Mouse (Mus musculus) heart, adult 2 months (tissue): ENCODE data around the gene Slc16a12. TPM values are rescaled to one million over a fixed set of nuclear protein-coding genes. Genes with fewer than 3 reads are reported as not detected.

ENCODE experiments used
- DNase-seq, 2 experiments: peaks; one replicate each; pipeline ENCODE4 v3.0.0; 2021
- H3K27ac ChIP-seq: fragments of 200-600 bp; 2 replicates; pipeline ENCODE4 v1.8.1; 2022
- H3K27me3 ChIP-seq: fragments of 200-500 bp; 2 replicates; pipeline ENCODE4 v1.6.1; 2012; ENCODE audit warnings: mild to moderate bottlenecking, low read length, inconsistent platforms, mixed read lengths; ENCODE audit not compliant: control insufficient read depth, insufficient read depth
- H3K36me3 ChIP-seq: fragments of 200-500 bp; 2 replicates; pipeline ENCODE4 v1.6.1; 2012; ENCODE audit warnings: low read length, inconsistent platforms; ENCODE audit not compliant: control insufficient read depth, insufficient read depth
- H3K4me1 ChIP-seq: fragments of 200-500 bp; 2 replicates; pipeline ENCODE4 v1.6.1; 2011; ENCODE audit warnings: low read length; ENCODE audit not compliant: control insufficient read depth, insufficient read depth
- H3K4me3 ChIP-seq: fragments of 200-600 bp; 2 replicates; pipeline ENCODE4 v1.8.1; 2022
- H3K79me2 ChIP-seq: fragments of 200-500 bp; replicated peaks from 2 replicates; pipeline ENCODE4 v1.6.1; 2012; ENCODE audit warnings: mild to moderate bottlenecking, inconsistent platforms, low read length, moderate library complexity, mixed read lengths; ENCODE audit not compliant: control insufficient read depth, insufficient read depth
- H3K9ac ChIP-seq: fragments of 200-500 bp; 2 replicates; pipeline ENCODE4 v1.6.1; 2012; ENCODE audit warnings: low read depth, mild to moderate bottlenecking, control low read depth, inconsistent platforms, low read length, mixed read lengths
- CTCF ChIP-seq: fragments of 200-600 bp; IDR thresholded peaks from 2 replicates; pipeline ENCODE4 v1.8.1; 2022; ENCODE audit warnings: antibody characterized with exemption, mild to moderate bottlenecking, moderate library complexity
- EP300 ChIP-seq: fragments of 200-500 bp; IDR thresholded peaks from 2 replicates; pipeline ENCODE4 v1.6.1; 2011; ENCODE audit warnings: low read depth, low read length, control low read depth; ENCODE audit not compliant: insufficient read depth
- POLR2A ChIP-seq: fragments of 200-500 bp; IDR thresholded peaks from 2 replicates; pipeline ENCODE4 v1.6.1; 2011; ENCODE audit warnings: mild to moderate bottlenecking, low read depth, low read length, control low read depth; ENCODE audit not compliant: insufficient read depth
- WGBS: fragments of 180-500 bp; shearing (Covaris S2); methylation state at CpG from one replicate; pipeline ENCODE4 v1.1.7; 2018; 5-methylcytosine and 5-hydroxymethylcytosine counted together
- intact Hi-C: fragments of 180-260 bp; cut with DNase I; formaldehyde crosslinking; loops from one replicate; pipeline ENCODE4 v1.15.1; 2025
- polyA plus RNA-seq: library from polyadenylated mRNA; depleted of rRNA; stranded (reverse); fragments of >200 nt; gene quantifications from 2 replicates; pipeline ENCODE4 v1.2.3, GENCODE M21; 2012
- total RNA-seq, 2 experiments: library from RNA; stranded (reverse); gene quantifications; 2 replicates each; pipeline ENCODE4 v1.2.3; 2021

The Slc16a12 gene
- total and polyA plus RNA-seq, 3 experiments = 1.7 to 2.7 (median 2.0) TPM

GRCm38 (mm10) chr19:34640623-34641022, 106.5 kb downstream of the Slc16a12 start, which contains the start of the genes Ifit1bl2 and Ifit1:
Ifit1bl2 (minus strand) TSS chr19:34640743.
Ifit1 (plus strand) TSS chr19:34640871.
- Histone ChIP-seq H3K4me3 (peak within 1 kb of the TSS; percentile 45), H3K27ac (peak within 1 kb of the TSS; percentile 60), H3K4me1 (peaks cover 6% of the 10 kb centered on the region), H3K79me2 (peaks cover 1% of the 10 kb centered on the region; the same call in 1 of the 2 replicates), H3K36me3 (peaks cover 14% of the 10 kb centered on the region), H3K9ac (peak within 1 kb of the TSS; percentile 77), H3K27me3 (no peaks in the 10 kb centered on the region)
- intact Hi-C loops = no loop called here
- 11% methylated on average over 4 of the region's 4 CpGs for WGBS
- TF ChIP-seq POLR2A (peak; percentile 73), CTCF (0 out of 2 replicates have a peak, but pooled peaks have one; percentile 19), EP300 (0 out of 2 replicates have a peak, but pooled peaks have one; percentile 23)
- DNase-seq = peak; percentile 30 to 37

GRCm38 (mm10) chr19:34636933-34637557, 110.0 kb downstream of the Slc16a12 start:
- 9% methylated on average over 3 of the region's 3 CpGs for WGBS

GRCm38 (mm10) chr19:34633484-34633883, 113.6 kb downstream of the Slc16a12 start:
- no peaks in the 10 kb centered on the region for H3K27me3 ChIP-seq
- no peak overlapping the region for H3K4me3 ChIP-seq
- intact Hi-C loops = no loop called here
- peaks cover 1% of the 10 kb centered on the region; the same call in 1 of the 2 replicates for H3K4me1 ChIP-seq
- no peak for TF ChIP-seq POLR2A
- no peak for TF ChIP-seq EP300
- TF ChIP-seq CTCF = no peak
- WGBS = 33% methylated on average over 2 of the region's 2 CpGs
- H3K9ac ChIP-seq = no peak overlapping the region
- no peak for DNase-seq
- no peaks in the 10 kb centered on the region for H3K79me2 ChIP-seq
- no peaks in the 10 kb centered on the region for H3K36me3 ChIP-seq
- H3K27ac ChIP-seq = no peak overlapping the region

More at GRCm38 (mm10) chr19:34636933-34637557, 110.0 kb downstream of the Slc16a12 start:
- Histone ChIP-seq H3K27me3 (no peaks in the 10 kb centered on the region), H3K36me3 (no peaks in the 10 kb centered on the region; the same call in 1 of the 2 replicates), H3K27ac (no peak overlapping the region), H3K9ac (no peak overlapping the region), H3K79me2 (peaks cover 1% of the 10 kb centered on the region; the same call in 1 of the 2 replicates), H3K4me1 (peaks cover 5% of the 10 kb centered on the region), H3K4me3 (no peak overlapping the region)
- intact Hi-C loops = loop anchor here (1.0 to 5.0 kb wide), 6 partner anchors 30 to 395 kb away; partner anchors contain the start of gene Ifit3b
- TF ChIP-seq EP300 (peak; percentile 69; the same call in 1 of the 2 replicates), CTCF (peak; percentile 95), POLR2A (no peak)
- DNase-seq = peak; percentile 57 to 60

GRCm38 (mm10) chr19:34631487-34631886, 115.6 kb downstream of the Slc16a12 start:
- no peak for DNase-seq
- H3K9ac ChIP-seq = no peak overlapping the region
- intact Hi-C loops = no loop called here
- no peaks in the 10 kb centered on the region for H3K36me3 ChIP-seq
- no peak overlapping the region for H3K27ac ChIP-seq
- H3K79me2 ChIP-seq = no peaks in the 10 kb centered on the region
- no peaks in the 10 kb centered on the region for H3K27me3 ChIP-seq
- no peak for TF ChIP-seq POLR2A
- TF ChIP-seq EP300 = no peak
- TF ChIP-seq CTCF = no peak
- H3K4me3 ChIP-seq = no peak overlapping the region
- H3K4me1 ChIP-seq = no peaks in the 10 kb centered on the region

- TF ChIP-seq POLR2A (no peak), CTCF (no peak), EP300 (no peak)
- no peak for DNase-seq
- intact Hi-C loops = no loop called here
- Histone ChIP-seq H3K79me2 (no peaks in the 10 kb centered on the region), H3K36me3 (no peaks in the 10 kb centered on the region), H3K27ac (no peak overlapping the region), H3K27me3 (no peaks in the 10 kb centered on the region), H3K4me1 (no peaks in the 10 kb centered on the region), H3K9ac (no peak overlapping the region), H3K4me3 (no peak overlapping the region)
- 74% methylated on average over 2 of the region's 2 CpGs for WGBS
Measured at GRCm38 (mm10) chr19:34627496-34627895, 119.6 kb downstream of the Slc16a12 start.

GRCm38 (mm10) chr19:34624663-34625062, 122.4 kb downstream of the Slc16a12 start:
- Histone ChIP-seq H3K9ac (no peak overlapping the region), H3K4me3 (no peak overlapping the region), H3K27me3 (no peaks in the 10 kb centered on the region), H3K27ac (no peak overlapping the region), H3K36me3 (no peaks in the 10 kb centered on the region), H3K79me2 (no peaks in the 10 kb centered on the region), H3K4me1 (no peaks in the 10 kb centered on the region)
- intact Hi-C loops = no loop called here
- WGBS = 71% methylated on average over 4 of the region's 4 CpGs
- DNase-seq = no peak
- TF ChIP-seq CTCF (no peak), POLR2A (no peak), EP300 (no peak)
